ENCODE assay signal across 8 mouse cellular contexts in the genomic region with DNA sequence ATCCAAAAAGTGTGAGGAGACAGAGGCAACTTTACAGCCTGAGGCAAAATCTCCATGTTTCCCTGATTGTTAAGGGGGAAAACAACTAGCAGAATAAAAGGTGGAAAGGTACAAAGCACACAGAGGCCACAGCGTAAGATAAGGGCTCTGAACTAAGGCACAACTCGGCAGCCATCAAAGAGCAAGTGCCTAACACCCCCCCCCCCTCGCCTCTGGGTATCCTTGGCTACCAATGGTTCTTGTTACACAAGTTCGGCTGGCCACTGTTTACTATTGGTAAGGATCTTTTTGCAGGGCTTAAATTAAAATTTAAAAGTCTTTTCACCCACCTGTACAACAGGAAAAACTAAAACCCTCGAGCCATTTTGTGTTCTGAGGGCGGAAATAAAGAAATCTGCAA. TPM values are rescaled to one million over a fixed set of nuclear protein-coding genes. Genes with fewer than 3 reads are reported as not detected.
DNase-seq lines count a peak whose midpoint lies in the region; ATAC-seq and TF ChIP-seq lines count a peak whose summit lies in the region.
"Had no signal": no experiment of that assay in that cellular context is flagged by ENCODE, and none has a peak within 500 bp of the region (broad histone marks: within the 10 kb centered on the region; RNA-seq: fewer than 3 reads in every experiment).

No protein-coding gene starts in this region.

- peaks cover 5% of the 10 kb centered on the region; the same call in 1 of the 2 replicates for H3K4me1 ChIP-seq in spleen, adult 2 months (ENCODE audit: control insufficient read depth, insufficient read depth, insufficient read length)
- peaks cover 4% of the 10 kb centered on the region; the same call in 1 of the 2 replicates for H3K4me1 ChIP-seq in embryonic facial prominence, embryonic 14.5 days (ENCODE audit: control insufficient read depth, insufficient read depth, low read length)
- no peaks in the 10 kb centered on the region for H3K4me1 ChIP-seq in limb, embryonic 14.5 days (ENCODE audit: control insufficient read depth, insufficient read depth, low read length)

- peak overlapping the region; percentile 60; the same call in 1 of the 2 replicates for H3K27ac ChIP-seq in spleen, adult 2 months (ENCODE audit: insufficient read depth, low read length)
- no peak overlapping the region for H3K27ac ChIP-seq in embryonic facial prominence, embryonic 14.5 days (replicated peaks; ENCODE audit: low read depth, low read length)
- H3K27ac ChIP-seq in limb, embryonic 14.5 days (replicated peaks; ENCODE audit: low read depth, low read length) = no peak overlapping the region

- WGBS in spleen, adult 2 months = 40% methylated on average over 6 of the region's 6 CpGs
- 32% methylated on average over 6 of the region's 6 CpGs for WGBS in embryonic facial prominence, embryonic 14.5 days
- 34% methylated on average over 6 of the region's 6 CpGs for WGBS in limb, embryonic 14.5 days

- no peak for ATAC-seq in embryonic facial prominence, embryonic 14.5 days (ENCODE audit: low read depth)
- no peak for ATAC-seq in limb, embryonic 14.5 days (ENCODE audit: low FRiP score, low read depth)

- TF ChIP-seq CTCF in spleen, adult 2 months (IDR thresholded peaks at IDR 0.05; ENCODE audit: extremely low read depth, insufficient read depth, insufficient read length, insufficient replicate concordance) = no peak

- H3K9me3 ChIP-seq in embryonic facial prominence, embryonic 14.5 days (ENCODE audit: control insufficient read depth, low read length) = no peaks in the 10 kb centered on the region
- no peaks in the 10 kb centered on the region for H3K9me3 ChIP-seq in limb, embryonic 14.5 days (ENCODE audit: control insufficient read depth, low read length)

- no peaks in the 10 kb centered on the region for H3K27me3 ChIP-seq in spleen, adult 2 months (ENCODE audit: control insufficient read depth, insufficient read depth, low read length)
- 0 out of 2 replicates have a peak, but pooled peaks cover 4% of the 10 kb centered on the region for H3K27me3 ChIP-seq in embryonic facial prominence, embryonic 14.5 days (replicated peaks; ENCODE audit: control insufficient read depth, insufficient read depth, low read length)
- no peaks in the 10 kb centered on the region for H3K27me3 ChIP-seq in limb, embryonic 14.5 days (ENCODE audit: control insufficient read depth, insufficient read depth, low read length)

- TF ChIP-seq POLR2A in spleen, adult 2 months (IDR thresholded peaks at IDR 0.05; ENCODE audit: low read depth, low read length) = no peak
- TF ChIP-seq POLR2A in limb, embryonic 14.5 days (IDR thresholded peaks at IDR 0.05; ENCODE audit: borderline replicate concordance, extremely low read depth, insufficient read depth, insufficient read length) = no peak

- DNase-seq in spleen, adult 2 months (ENCODE audit: low read depth in 1 of 2, low spot score in 2 of 2) = no peak
- no peak for DNase-seq in spleen, adult 12 weeks (ENCODE audit: low spot score)
- DNase-seq in embryonic facial prominence, embryonic 14.5 days (ENCODE audit: low spot score) = no peak
- DNase-seq in limb, embryonic 14.5 days (ENCODE audit: low spot score) = no peak
- no peak for DNase-seq in right cerebral cortex, postnatal 36 days (ENCODE audit: low spot score in 2 of 2)
- no peak for DNase-seq in cerebellum, adult 18-20 months
- DNase-seq in gastrocnemius, adult 18-20 months (ENCODE audit: low spot score) = no peak
- DNase-seq: cerebellum, adult 2 months had no signal

- no peak overlapping the region; the same call in 1 of the 2 replicates for H3K9ac ChIP-seq in embryonic facial prominence, embryonic 14.5 days (ENCODE audit: low read depth, low read length)
- no peak overlapping the region for H3K9ac ChIP-seq in limb, embryonic 14.5 days (ENCODE audit: low read depth, low read length, severe bottlenecking)

- H3K4me2 ChIP-seq in embryonic facial prominence, embryonic 14.5 days (ENCODE audit: low read depth, low read length) = peak overlapping the region; percentile 67
- peak overlapping the region; percentile 57 for H3K4me2 ChIP-seq in limb, embryonic 14.5 days (replicated peaks; ENCODE audit: low read depth, low read length, severe bottlenecking)

- peaks cover 2% of the 10 kb centered on the region; the same call in 1 of the 2 replicates for H3K36me3 ChIP-seq in spleen, adult 2 months (ENCODE audit: control insufficient read depth, insufficient read depth, low read length)
- H3K36me3 ChIP-seq in embryonic facial prominence, embryonic 14.5 days (ENCODE audit: control insufficient read depth, insufficient read depth, low read length) = no peaks in the 10 kb centered on the region
- no peaks in the 10 kb centered on the region; the same call in 1 of the 2 replicates for H3K36me3 ChIP-seq in limb, embryonic 14.5 days (ENCODE audit: control insufficient read depth, insufficient read depth, low read length)

- peak overlapping the region; percentile 18; the same call in 1 of the 2 replicates for H3K4me3 ChIP-seq in spleen, adult 2 months (ENCODE audit: extremely low read depth, insufficient read depth, insufficient read length)
- H3K4me3 ChIP-seq in embryonic facial prominence, embryonic 14.5 days (ENCODE audit: low read depth, low read length) = peak overlapping the region; percentile 60
- H3K4me3 ChIP-seq in limb, embryonic 14.5 days (replicated peaks; ENCODE audit: low read length) = peak overlapping the region; percentile 17; the same call in 1 of the 2 replicates

RNA-seq across cellular contexts. Expression of gene Pdha1, which starts 2.5 kb away (rescaled TPM):
- polyA plus RNA-seq in spleen, adult 2 months (2012; rRNA removed) = 19.7 and 22.5 TPM in 2 replicates
- 133 and 136 TPM in 2 replicates for polyA plus RNA-seq in embryonic facial prominence, embryonic 14.5 days (2014; fragmentation: Nextera tagmentation; extraction: Ambion mirVana)
- 63.6 and 79.5 TPM in 2 replicates for polyA plus RNA-seq in limb, embryonic 14.5 days (2012; rRNA removed)
- polyA plus RNA-seq in limb, embryonic 14.5 days (2014; fragmentation: Nextera tagmentation; extraction: Ambion mirVana) = 118 and 120 TPM in 2 replicates
- total RNA-seq in gastrocnemius, adult 18-20 months (2021) = 100 to 1,000 TPM; 483 to 550 TPM
